Mouse (Mus musculus) CH12.LX (cell line): ENCODE results near the gene Tek. TPM values are rescaled to one million over a fixed set of nuclear protein-coding genes. Genes with fewer than 3 reads are reported as not detected.

ENCODE experiments used
- DNase-seq: peaks from one replicate; pipeline ENCODE4 v3.0.0-alpha.2; 2013; ENCODE audit errors: extremely low read depth
- H3K27ac ChIP-seq: 2 replicates; pipeline ENCODE4 v1.5.1; 2012; ENCODE audit warnings: low read depth, mild to moderate bottlenecking, control low read depth, moderate library complexity; ENCODE audit not compliant: insufficient read depth
- H3K27me3 ChIP-seq: replicated peaks from 2 replicates; pipeline ENCODE3; 2012; ENCODE audit warnings: inconsistent platforms
- H3K36me3 ChIP-seq, 2 experiments: replicated peaks in 1 of 2; 2 replicates each; pipeline versions ENCODE3 to v1.6.1; 2012; ENCODE audit warnings: inconsistent platforms in 1 of 2, low read length in 1 of 2, mild to moderate bottlenecking in 1 of 2, mixed read lengths in 1 of 2, moderate library complexity in 1 of 2; ENCODE audit not compliant: control insufficient read depth in 1 of 2, insufficient read depth in 1 of 2
- H3K4me1 ChIP-seq, 2 experiments: 2 replicates each; pipeline ENCODE4 v1.6.1; 2012; ENCODE audit warnings: inconsistent platforms in 1 of 2, moderate library complexity in 1 of 2; ENCODE audit not compliant: insufficient read depth in 2 of 2, control insufficient read depth in 1 of 2
- H3K4me2 ChIP-seq: 2 replicates; pipeline ENCODE4 v1.6.1; 2012; ENCODE audit warnings: low read depth, mild to moderate bottlenecking, control low read depth; ENCODE audit not compliant: poor library complexity, insufficient read depth, severe bottlenecking
- H3K4me3 ChIP-seq, 3 experiments: fragments of 150-350 bp in 1 of 3; sonication (generic) in 1 of 3; replicated peaks in 1 of 3; 2 replicates each; pipeline versions ENCODE3 to v1.5.1; 2011 to 2012; ENCODE audit warnings: low read depth in 2 of 3, low read length in 2 of 3, mild to moderate bottlenecking in 2 of 3, moderate library complexity in 2 of 3, control low read depth in 1 of 3, improper control_type of control experiment in 1 of 3, inconsistent platforms in 1 of 3, mixed read lengths in 1 of 3; ENCODE audit not compliant: poor library complexity in 1 of 3
- H3K79me2 ChIP-seq: replicated peaks from 2 replicates; pipeline ENCODE4 v1.6.1; 2012; ENCODE audit warnings: mild to moderate bottlenecking, moderate library complexity; ENCODE audit not compliant: control insufficient read depth, poor library complexity, insufficient read depth, severe bottlenecking; ENCODE audit errors: extremely low read depth
- H3K9ac ChIP-seq: 2 replicates; pipeline ENCODE4 v1.6.1; 2012; ENCODE audit warnings: low read depth, mild to moderate bottlenecking, control low read depth, moderate library complexity; ENCODE audit not compliant: insufficient read depth
- H3K9me3 ChIP-seq: replicated peaks from 2 replicates; pipeline ENCODE3; 2012; ENCODE audit warnings: low read length, inconsistent platforms, mixed read lengths
- BHLHE40 ChIP-seq: IDR thresholded peaks from 2 replicates; pipeline ENCODE4 v1.6.1; 2011; ENCODE audit warnings: mild to moderate bottlenecking, low read depth, low read length, improper control_type of control experiment
- CHD2 ChIP-seq: IDR thresholded peaks from 2 replicates; pipeline ENCODE4 v1.6.1; 2011; ENCODE audit warnings: low read length, improper control_type of control experiment
- CTCF ChIP-seq, 2 experiments: IDR thresholded peaks in 1 of 2; conservative IDR thresholded peaks in 1 of 2; 2 replicates each; pipeline ENCODE4 v1.5.1; 2011 to 2012; ENCODE audit warnings: low read depth in 2 of 2, low read length in 2 of 2, improper control_type of control experiment in 1 of 2, inconsistent platforms in 1 of 2, mild to moderate bottlenecking in 1 of 2, moderate library complexity in 1 of 2
- E2F4 ChIP-seq: IDR thresholded peaks from 2 replicates; pipeline ENCODE4 v1.6.1; 2011; ENCODE audit warnings: low read depth, low read length, improper control_type of control experiment; ENCODE audit not compliant: insufficient replicate concordance
- ELF1 ChIP-seq: IDR thresholded peaks from 2 replicates; pipeline ENCODE4 v1.6.1; 2014; ENCODE audit warnings: low read depth, mild to moderate bottlenecking, inconsistent platforms, low read length, improper control_type of control experiment
- GABPA ChIP-seq: IDR thresholded peaks from 2 replicates; pipeline ENCODE4 v1.6.1; 2012; ENCODE audit warnings: low read depth, low read length, improper control_type of control experiment, inconsistent platforms; ENCODE audit not compliant: insufficient replicate concordance
- JUND ChIP-seq: conservative IDR thresholded peaks from 2 replicates; pipeline ENCODE4 v1.6.1; 2011; ENCODE audit warnings: low read depth, low read length, improper control_type of control experiment
- KAT2A ChIP-seq: IDR thresholded peaks from 2 replicates; pipeline ENCODE4 v1.6.1; 2012; ENCODE audit warnings: low read length, improper control_type of control experiment, inconsistent platforms; ENCODE audit not compliant: insufficient replicate concordance
- MAX ChIP-seq: IDR thresholded peaks from 2 replicates; pipeline ENCODE4 v1.6.1; 2011; ENCODE audit warnings: low read length, improper control_type of control experiment
- MEF2A ChIP-seq: IDR thresholded peaks from 2 replicates; pipeline ENCODE4 v1.6.1; 2014; ENCODE audit warnings: low read depth, mild to moderate bottlenecking, inconsistent platforms, low read length, improper control_type of control experiment, borderline replicate concordance
- NELFE ChIP-seq: IDR thresholded peaks from 2 replicates; pipeline ENCODE4 v1.6.1; 2011; ENCODE audit warnings: low read depth, low read length, improper control_type of control experiment
- NRF1 ChIP-seq: IDR thresholded peaks from 2 replicates; pipeline ENCODE4 v1.6.1; 2014; ENCODE audit warnings: low read depth, mild to moderate bottlenecking, inconsistent platforms, low read length, improper control_type of control experiment, moderate library complexity
- POLR2AphosphoS2 ChIP-seq: IDR thresholded peaks from 2 replicates; pipeline ENCODE4 v1.6.1; 2011; ENCODE audit warnings: low read depth, low read length, improper control_type of control experiment
- RCOR1 ChIP-seq: conservative IDR thresholded peaks from 2 replicates; pipeline ENCODE4 v1.6.1; 2012; ENCODE audit warnings: low read depth, mild to moderate bottlenecking, inconsistent platforms, low read length, improper control_type of control experiment
- SIN3A ChIP-seq: IDR thresholded peaks from 2 replicates; pipeline ENCODE4 v1.6.1; 2012; ENCODE audit warnings: low read length, improper control_type of control experiment, inconsistent platforms
- SMC3 ChIP-seq: IDR thresholded peaks from 2 replicates; pipeline ENCODE4 v1.6.1; 2011; ENCODE audit warnings: low read depth, low read length, improper control_type of control experiment
- UBTF ChIP-seq: IDR thresholded peaks from 2 replicates; pipeline ENCODE4 v1.6.1; 2012; ENCODE audit warnings: low read depth, mild to moderate bottlenecking, inconsistent platforms, low read length, improper control_type of control experiment, moderate library complexity
- USF2 ChIP-seq: conservative IDR thresholded peaks from 2 replicates; pipeline ENCODE4 v1.6.1; 2011; ENCODE audit warnings: low read depth, low read length, improper control_type of control experiment
- ZKSCAN1 ChIP-seq: IDR thresholded peaks from 2 replicates; pipeline ENCODE4 v1.6.1; 2012; ENCODE audit warnings: low read depth, inconsistent platforms, low read length, improper control_type of control experiment, borderline replicate concordance
- ZNF384 ChIP-seq: IDR thresholded peaks from 2 replicates; pipeline ENCODE4 v1.6.1; 2012; ENCODE audit warnings: low read depth, low read length, improper control_type of control experiment, inconsistent platforms
- dilution Hi-C: fragments of 300-500 bp; cut with MboI; formaldehyde crosslinking; loops from 2 replicates; pipeline ENCODE4 v1.14.3; 2020; ENCODE audit warnings: low sequenced_read_pairs; ENCODE audit not compliant: extremely low pct_unique_long_range_greater_than_20kb, extremely low pct_ligation_motif_present
- in situ Hi-C: fragments of 300-500 bp; cut with MboI; formaldehyde crosslinking; loops from 3 replicates; pipeline ENCODE4 v1.14.3; 2019; ENCODE audit warnings: low sequenced_read_pairs, low pct_ligation_motif_present, low pct_unique_long_range_greater_than_20kb, mixed read lengths
- polyA plus RNA-seq: library from polyadenylated mRNA; unstranded; fragments of >175 nt; gene quantifications from 2 replicates; pipeline ENCODE4 v1.2.1, GENCODE M21; 2012; ENCODE audit warnings: low read depth; ENCODE audit not compliant: insufficient read length
- total RNA-seq, 2 experiments: library from RNA; depleted of rRNA; stranded (reverse); fragments of 300-350 nt in 1 of 2; fragments of >200 nt in 1 of 2; gene quantifications; 2 replicates each; pipeline ENCODE4 v1.2.3; 2012 to 2014

Tek gene
- total and polyA plus RNA-seq, 3 experiments, result 0.06 to 0.47 (median 0.17) TPM

- DNase-seq, result no peak
- Histone ChIP-seq H3K79me2 (no peaks in the 10 kb centered on the region), H3K9ac (no peak overlapping the region), H3K9me3 (no peaks in the 10 kb centered on the region), H3K27ac (no peak overlapping the region), H3K4me3 (no peak overlapping the region), H3K27me3 (no peaks in the 10 kb centered on the region), H3K4me2 (no peak overlapping the region), H3K4me1 (0 out of 4 replicates have a peak, but pooled peaks cover 0 to 5% of the 10 kb centered on the region in 2 experiments), H3K36me3 (no peaks in the 10 kb centered on the region)
- in situ Hi-C loops, result no loop called here
- dilution Hi-C loops, result no loop called here
- no peak for TF ChIP-seq GABPA
- no peak for TF ChIP-seq CHD2
- no peak for TF ChIP-seq POLR2AphosphoS2
- no peak for TF ChIP-seq ELF1
- no peak for TF ChIP-seq CTCF (conservative IDR thresholded peaks at IDR 0.05 in 1 of 2, IDR thresholded peaks at IDR 0.05 in 1 of 2; ENCODE audit: low read depth in 2 of 2, low read length in 2 of 2)
- TF ChIP-seq BHLHE40, result no peak
- TF ChIP-seq MAX, result no peak
- TF ChIP-seq SMC3, result no peak
These were observed 29.5 kb downstream of the Tek start for GRCm38 (mm10) chr4:94768624-94769023.

- no peaks in the 10 kb centered on the region for H3K9me3 ChIP-seq
- H3K27me3 ChIP-seq, result no peaks in the 10 kb centered on the region
- DNase-seq, result no peak
- in situ Hi-C loops, result no loop called here
- no peaks in the 10 kb centered on the region for H3K4me1 ChIP-seq
- H3K9ac ChIP-seq, result no peak overlapping the region
- no peaks in the 10 kb centered on the region for H3K79me2 ChIP-seq
- H3K36me3 ChIP-seq, result no peaks in the 10 kb centered on the region
- H3K4me3 ChIP-seq, result no peak overlapping the region
- dilution Hi-C loops, result no loop called here
- no peak overlapping the region for H3K4me2 ChIP-seq
- no peak overlapping the region for H3K27ac ChIP-seq
- TF ChIP-seq ZKSCAN1 (no peak), ZNF384 (no peak), RCOR1 (no peak), NELFE (no peak), E2F4 (no peak), SIN3A (no peak), KAT2A (no peak), MEF2A (no peak), UBTF (no peak), JUND (no peak), USF2 (no peak), NRF1 (no peak)
- TF ChIP-seq, all 38 proteins: peak for 0
These were observed 42.0 kb downstream of the Tek start for GRCm38 (mm10) chr4:94781043-94781442.
